In genomic region chr16:45231296-45231695, GRCm38 (mm10) we compare ENCODE assay signal across 21 mouse cellular contexts. TPM values are rescaled to one million over a fixed set of nuclear protein-coding genes. Genes with fewer than 3 reads are reported as not detected.
DNase-seq lines count a peak whose midpoint lies in the region; ATAC-seq lines count a peak whose summit lies in the region.
"Had no signal": no experiment of that assay in that cellular context is flagged by ENCODE, and none has a peak within 500 bp of the region (broad histone marks: within the 10 kb centered on the region; RNA-seq: fewer than 3 reads in every experiment).

No protein-coding gene starts in this region.

- peak; percentile 63 for ATAC-seq in common myeloid progenitor, adult 5-6 weeks (replicated peaks; ENCODE audit: low read depth, poor library complexity, severe bottlenecking)
- ATAC-seq in megakaryocyte, adult 5-6 weeks (ENCODE audit: poor library complexity, severe bottlenecking): peak; percentile 74
- ATAC-seq in monocyte, adult 5-6 weeks (replicated peaks; ENCODE audit: insufficient number of reproducible peaks, low FRiP score, low TSS enrichment, poor library complexity, severe bottlenecking): peak; percentile 40; the same call in 1 of the 2 replicates
- ATAC-seq: activated CD4-positive, CD25-positive, alpha-beta regulatory T cell, adult 4 months; CD4-positive, CD25-positive, alpha-beta regulatory T cell, adult 4 months; forebrain, embryonic 13.5 days; forebrain, embryonic 15.5 days; forebrain, postnatal 0 days; Patski had no signal

- DNase-seq in cerebellum, adult 18-20 months: no peak
- no peak for DNase-seq in adrenal gland, adult (ENCODE audit: inconsistent age in 2 of 2, low spot score in 1 of 2)
- DNase-seq in embryo, embryonic 10.5 days (ENCODE audit: low spot score): no peak
- DNase-seq: adrenal gland, adult 2 months; adrenal gland, postnatal 10 days; adrenal gland, postnatal 25 days; B cell, adult 2 months; cerebellum, adult 11 months; cerebellum, adult 2 months; cerebellum, adult 9-10 months; cerebellum, postnatal 10 days; cerebellum, postnatal 25 days; forebrain, postnatal 0 days had no signal

RNA-seq across cellular contexts. Expression of gene Btla, which starts 7.2 kb away (rescaled TPM):
- total RNA-seq in common myeloid progenitor, adult 5-6 weeks (2017): 2.1 and 5.8 TPM in 2 replicates
- 44.9 and 54.9 TPM in 2 replicates for total RNA-seq in megakaryocyte, adult 5-6 weeks (2015)
- 51.8 and 55.8 TPM in 2 replicates for total RNA-seq in megakaryocyte, adult 5-6 weeks (2017)
- total RNA-seq in monocyte, adult 5-6 weeks (2017): 30.8 to 44.8 TPM (median 34.9 TPM) in 3 replicates
